Mouse (Mus musculus): ENCODE results near the gene Fam120b. TPM values are rescaled to one million over a fixed set of nuclear protein-coding genes. Genes with fewer than 3 reads are reported as not detected.
A peak's percentile ranks its signal among the peaks of the same experiment; 100 is the strongest.

Fam120b gene
- polyA plus RNA-seq, 1 experiment: 8.4 TPM

- no peak overlapping the region for H3K27ac ChIP-seq (ENCODE audit: insufficient read depth, low read length)
- H3K4me1 ChIP-seq (ENCODE audit: control insufficient read depth, insufficient read depth, insufficient read length): no peaks in the 10 kb centered on the region
- DNase-seq (ENCODE audit: low read depth in 1 of 2, low spot score in 2 of 2): peak; percentile 12 to 44
- no peak overlapping the region for H3K4me3 ChIP-seq (ENCODE audit: extremely low read depth, insufficient read depth, insufficient read length)
- WGBS: 22% methylated on average over 5 of the region's 5 CpGs
- peaks cover 10% of the 10 kb centered on the region for H3K36me3 ChIP-seq (ENCODE audit: control insufficient read depth, insufficient read depth, low read length)
- TF ChIP-seq POLR2A (IDR thresholded peaks at IDR 0.05; ENCODE audit: low read depth, low read length) (no peak), CTCF (IDR thresholded peaks at IDR 0.05; ENCODE audit: extremely low read depth, insufficient read depth, insufficient read length, insufficient replicate concordance) (peak; percentile 88; the same call in 1 of the 2 replicates)
- no peaks in the 10 kb centered on the region for H3K27me3 ChIP-seq (ENCODE audit: control insufficient read depth, insufficient read depth, low read length)
These were observed 71.7 kb downstream of the Fam120b start for GRCm38 (mm10) chr17:15467669-15468068.

GRCm38 (mm10) chr17:15472671-15473070 is 76.7 kb downstream of the Fam120b start:
- Histone ChIP-seq H3K27me3 (ENCODE audit: control insufficient read depth, insufficient read depth, low read length) (no peaks in the 10 kb centered on the region), H3K4me1 (ENCODE audit: control insufficient read depth, insufficient read depth, insufficient read length) (no peaks in the 10 kb centered on the region), H3K27ac (ENCODE audit: insufficient read depth, low read length) (no peak overlapping the region), H3K36me3 (ENCODE audit: control insufficient read depth, insufficient read depth, low read length) (peaks cover 46% of the 10 kb centered on the region), H3K4me3 (ENCODE audit: extremely low read depth, insufficient read depth, insufficient read length) (no peak overlapping the region)
- WGBS: 84% methylated on average over 4 of the region's 4 CpGs
- TF ChIP-seq CTCF (IDR thresholded peaks at IDR 0.05; ENCODE audit: extremely low read depth, insufficient read depth, insufficient read length, insufficient replicate concordance) (no peak), POLR2A (IDR thresholded peaks at IDR 0.05; ENCODE audit: low read depth, low read length) (no peak)
- no peak for DNase-seq (ENCODE audit: low read depth in 1 of 2, low spot score in 2 of 2)

Other genes starting within 250 kb of the Fam120b start
- 49.3 and 67.8 TPM in 2 replicates for gene Dll1, start 19.3 kb upstream of the Fam120b start, polyA plus RNA-seq (2012; rRNA removed)
- 38.3 and 63.0 TPM in 2 replicates for gene Psmb1, start 103.5 kb downstream of the Fam120b start, polyA plus RNA-seq (2012; rRNA removed)
- gene Tbp, start 103.7 kb downstream of the Fam120b start, polyA plus RNA-seq (2012; rRNA removed): 37.5 and 43.3 TPM in 2 replicates
- gene Pdcd2, start 131.1 kb downstream of the Fam120b start, polyA plus RNA-seq (2012; rRNA removed): 21.7 and 40.1 TPM in 2 replicates
- 2.3 and 2.4 TPM in 2 replicates for gene Prdm9, start 168.2 kb downstream of the Fam120b start, polyA plus RNA-seq (2012; rRNA removed)

Data from spleen, adult 2 months (tissue).